Mouse (Mus musculus) gastrocnemius, adult 18-20 months (tissue): Measurements from ENCODE around the gene Igfals. TPM values are rescaled to one million over a fixed set of nuclear protein-coding genes. Genes with fewer than 3 reads are reported as not detected.
A peak's percentile ranks its signal among the peaks of the same experiment; 100 is the strongest.

Experiments used
- DNase-seq: peaks from one replicate; pipeline ENCODE4 v3.0.0; 2021; ENCODE audit warnings: low spot score
- total RNA-seq, 2 experiments: library from RNA; stranded (reverse); gene quantifications; 2 replicates each; pipeline ENCODE4 v1.2.3; 2021

The Igfals gene
- total RNA-seq, 2 experiments from 2014 or later = 2.2 to 2.6 TPM

GRCm38 (mm10) chr17:24860076-24860475 lies 5.7 kb upstream of the Igfals start:
- DNase-seq = no peak

GRCm38 (mm10) chr17:24861785-24862184 lies 4.0 kb upstream of the Igfals start:
- no peak for DNase-seq

- DNase-seq = no peak
Observed at GRCm38 (mm10) chr17:24867914-24868313, 2.1 kb downstream of the Igfals start.

- DNase-seq = no peak
Observed at GRCm38 (mm10) chr17:24873695-24874404, 8.1 kb downstream of the Igfals start.

GRCm38 (mm10) chr17:24874405-24874745 lies 8.6 kb downstream of the Igfals start:
- no peak for DNase-seq

- no peak for DNase-seq
Observed at GRCm38 (mm10) chr17:24874989-24875388, 9.2 kb downstream of the Igfals start.

- DNase-seq = peak; percentile 51
Observed at GRCm38 (mm10) chr17:24877336-24878116, 11.7 kb downstream of the Igfals start.

GRCm38 (mm10) chr17:24878117-24878397 lies 12.3 kb downstream of the Igfals start:
- DNase-seq = peak; percentile 74

GRCm38 (mm10) chr17:24878531-24878930 lies 12.7 kb downstream of the Igfals start:
- no peak for DNase-seq

GRCm38 (mm10) chr17:24881738-24882440 lies 16.1 kb downstream of the Igfals start:
- DNase-seq = peak; percentile 52

GRCm38 (mm10) chr17:24884391-24884790 lies 18.6 kb downstream of the Igfals start:
- no peak for DNase-seq

GRCm38 (mm10) chr17:24885356-24886133 lies 19.7 kb downstream of the Igfals start:
- DNase-seq = no peak

GRCm38 (mm10) chr17:24886134-24886931 lies 20.5 kb downstream of the Igfals start, which contains the start of the genes Nubp2 and Spsb3:
TSS of gene Nubp2 (minus strand) at chr17:24886349.
TSS of gene Spsb3 (plus strand) at chr17:24886643.
- peak; percentile 98 for DNase-seq

GRCm38 (mm10) chr17:24886932-24887271 lies 21.1 kb downstream of the Igfals start:
- no peak for DNase-seq

- no peak for DNase-seq
Observed at GRCm38 (mm10) chr17:24887291-24888080, 21.7 kb downstream of the Igfals start.

GRCm38 (mm10) chr17:24888862-24889261 lies 23.1 kb downstream of the Igfals start:
- no peak for DNase-seq

- no peak for DNase-seq
Observed at GRCm38 (mm10) chr17:24890151-24891092, 24.6 kb downstream of the Igfals start.

GRCm38 (mm10) chr17:24891321-24891720 lies 25.5 kb downstream of the Igfals start:
- DNase-seq = no peak

GRCm38 (mm10) chr17:24892785-24893184 lies 27.0 kb downstream of the Igfals start:
- no peak for DNase-seq
